Mouse (Mus musculus) NIH3T3 (cell line): ENCODE results near the gene Hif3a.

Experiments used
- DNase-seq: peaks from one replicate; pipeline ENCODE4 v3.0.0-alpha.2; 2012; ENCODE audit warnings: low read depth

The Hif3a gene

DNA sequence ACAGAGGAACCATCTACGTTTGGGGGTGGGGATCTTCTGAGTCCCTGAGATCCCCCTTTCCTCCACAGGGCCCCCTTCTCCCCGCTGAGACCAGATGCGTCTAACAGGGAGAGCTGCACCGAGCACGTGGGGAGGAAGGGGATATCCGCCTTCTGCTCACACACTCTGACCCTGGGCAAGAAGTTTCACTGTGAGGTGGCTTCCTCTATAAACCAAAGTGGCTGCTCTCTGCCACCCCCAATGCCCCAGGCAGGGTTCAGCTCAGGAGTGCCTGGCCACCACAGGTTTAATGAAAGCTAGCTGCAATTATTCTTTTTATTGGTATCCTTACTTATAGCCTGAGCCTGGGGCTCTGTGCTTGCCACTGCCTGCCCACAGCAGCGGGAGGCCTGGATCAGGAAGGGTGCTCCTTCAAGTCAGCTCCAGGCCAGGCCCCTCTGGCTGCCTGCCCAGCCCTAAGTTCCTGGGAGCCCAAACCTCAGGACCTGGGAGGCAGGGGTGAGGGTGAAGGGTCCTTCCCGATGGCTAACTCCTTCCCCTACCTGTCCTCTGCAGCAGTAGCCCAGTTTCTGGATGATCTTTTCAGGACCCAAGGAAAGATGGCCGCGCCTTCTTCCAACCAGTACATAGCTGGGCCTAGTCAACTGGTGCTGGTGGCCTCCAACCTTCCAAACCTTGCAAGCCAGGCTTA lies 37.3 kb downstream of the Hif3a start:
- DNase-seq: no peak

DNA sequence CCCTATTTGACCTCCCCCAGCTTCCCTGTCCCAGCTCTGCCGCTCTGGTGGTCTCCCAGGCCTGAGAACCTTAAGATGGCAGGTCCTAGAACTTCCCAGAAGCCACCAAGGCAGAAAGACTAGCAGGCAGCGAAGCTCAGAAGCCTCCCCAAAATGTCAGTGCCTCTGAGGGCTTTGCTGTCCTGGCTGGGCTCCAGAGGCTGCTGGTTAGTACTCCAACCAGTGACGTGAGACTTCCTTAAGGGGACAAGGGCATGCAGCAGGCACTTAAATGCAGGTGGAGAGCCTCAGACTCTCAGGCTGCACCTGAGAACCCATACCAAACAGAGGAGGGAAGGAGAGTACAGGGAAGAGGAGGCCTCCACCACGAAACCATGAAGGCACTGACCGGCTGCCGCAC lies 38.1 kb downstream of the Hif3a start:
- DNase-seq: no peak

DNA sequence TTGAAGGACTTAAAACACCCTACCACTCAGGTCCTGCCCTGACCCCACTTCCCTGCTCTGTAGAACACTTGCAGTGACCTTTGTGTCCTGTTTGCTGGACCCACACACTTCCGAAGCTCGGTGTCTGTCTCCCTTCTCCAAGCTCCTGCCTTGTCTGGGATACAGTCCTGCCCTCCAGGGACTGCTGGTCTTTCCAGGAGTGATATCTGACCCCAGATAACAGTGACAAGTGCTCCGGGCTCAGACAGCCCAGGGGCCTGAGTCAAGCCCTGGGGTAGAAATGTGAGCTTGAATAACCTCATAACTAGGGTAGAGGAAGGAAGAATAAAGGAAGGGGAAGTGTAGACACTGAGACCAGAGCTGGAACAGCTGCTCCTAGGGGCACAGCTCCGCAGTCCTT lies 38.5 kb downstream of the Hif3a start:
- DNase-seq: no peak

DNA sequence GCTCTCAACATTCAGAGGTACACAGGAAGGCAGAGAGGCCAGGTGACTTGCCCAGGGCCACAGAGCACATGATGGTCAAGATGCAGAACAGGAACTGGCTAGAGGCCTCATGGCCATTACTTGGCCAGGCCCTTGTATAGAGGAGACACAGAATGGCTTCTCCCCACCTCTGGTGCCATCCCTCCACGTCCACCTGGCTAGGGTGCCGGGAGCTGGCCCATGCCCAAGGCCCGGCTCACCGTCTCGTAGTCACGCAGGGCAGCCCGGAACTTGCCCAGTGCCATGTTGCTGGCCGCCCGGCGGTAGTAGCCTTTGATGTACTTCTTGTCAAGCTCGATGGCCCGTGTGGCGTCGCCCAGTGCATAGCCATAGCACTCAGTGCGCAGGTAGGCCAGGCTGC lies 40.1 kb downstream of the Hif3a start:
- DNase-seq: no peak

DNA sequence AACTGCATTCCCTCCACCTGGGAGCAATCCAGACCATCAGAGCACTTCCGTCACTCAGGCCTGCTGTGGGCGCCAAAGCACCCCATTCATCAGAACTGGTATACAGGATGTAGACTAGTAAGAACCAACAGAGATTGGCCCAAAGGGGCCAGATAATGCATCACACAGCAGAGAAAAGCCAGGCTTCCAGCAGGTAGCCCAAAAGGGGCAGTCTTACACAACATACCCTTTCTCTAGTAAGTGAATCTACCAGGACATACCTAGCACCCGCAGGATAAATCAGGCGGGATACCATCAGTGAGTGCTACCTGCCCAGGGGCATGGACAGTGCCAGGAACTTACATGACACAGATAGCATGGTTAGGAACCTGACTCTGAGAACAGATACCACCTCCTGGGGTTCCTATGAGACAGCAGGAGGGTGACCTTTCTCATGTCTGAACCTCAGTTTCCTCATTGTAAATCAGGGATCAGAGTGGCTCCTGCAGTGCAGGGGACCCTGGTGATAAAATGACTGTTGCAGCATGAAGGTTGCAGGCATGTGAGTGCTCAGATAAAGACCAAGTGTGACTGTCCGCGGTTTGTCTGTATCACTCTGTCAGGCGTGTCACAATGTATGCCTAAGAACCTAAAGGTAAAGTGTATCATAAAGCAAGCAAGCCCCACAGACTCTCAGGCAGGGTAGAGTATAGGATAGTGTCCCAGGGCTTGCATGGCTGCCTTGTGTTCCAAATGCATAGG lies 42.6 kb downstream of the Hif3a start:
- DNase-seq: no peak

DNA sequence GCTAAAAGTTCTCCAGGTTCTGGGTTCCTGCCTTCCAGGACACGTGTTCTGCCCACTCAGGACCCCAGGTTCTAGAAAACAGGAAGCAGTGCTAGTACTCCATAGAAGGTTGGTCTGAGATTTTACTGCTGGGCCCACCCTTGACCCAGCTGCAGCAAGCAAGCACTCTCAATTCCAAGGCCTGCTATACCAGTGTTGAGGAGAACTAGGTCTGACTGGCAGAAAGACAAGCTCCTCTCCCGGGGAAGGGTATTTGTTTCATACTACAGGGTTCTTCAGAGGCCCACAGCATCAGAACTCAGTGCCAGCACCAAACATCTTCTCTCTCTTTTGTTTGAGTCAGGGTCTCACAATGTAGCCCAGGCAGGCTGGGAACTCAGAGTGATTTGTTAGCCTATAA lies 44.3 kb downstream of the Hif3a start:
- no peak for DNase-seq

DNA sequence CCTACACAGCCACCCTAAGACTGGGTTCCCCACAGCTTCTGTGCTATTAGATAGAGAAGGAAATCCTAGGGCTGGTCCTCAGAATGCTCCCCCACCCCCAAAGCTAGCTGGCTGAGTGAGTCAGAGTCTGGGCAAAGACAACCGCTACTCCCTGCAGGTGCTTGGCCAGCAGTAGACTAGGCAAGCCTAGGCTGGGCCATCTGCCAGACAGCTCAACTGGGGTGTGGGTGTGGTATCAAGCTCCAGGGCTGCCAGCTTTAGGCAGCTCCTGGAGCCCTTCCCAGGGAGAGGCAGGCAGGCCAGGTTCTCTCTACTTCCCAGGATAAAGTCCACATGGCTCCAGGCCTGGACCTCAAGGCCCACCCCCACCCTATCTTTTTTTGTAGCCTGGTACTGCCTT lies 45.2 kb downstream of the Hif3a start:
- peak; percentile 100 for DNase-seq

DNA sequence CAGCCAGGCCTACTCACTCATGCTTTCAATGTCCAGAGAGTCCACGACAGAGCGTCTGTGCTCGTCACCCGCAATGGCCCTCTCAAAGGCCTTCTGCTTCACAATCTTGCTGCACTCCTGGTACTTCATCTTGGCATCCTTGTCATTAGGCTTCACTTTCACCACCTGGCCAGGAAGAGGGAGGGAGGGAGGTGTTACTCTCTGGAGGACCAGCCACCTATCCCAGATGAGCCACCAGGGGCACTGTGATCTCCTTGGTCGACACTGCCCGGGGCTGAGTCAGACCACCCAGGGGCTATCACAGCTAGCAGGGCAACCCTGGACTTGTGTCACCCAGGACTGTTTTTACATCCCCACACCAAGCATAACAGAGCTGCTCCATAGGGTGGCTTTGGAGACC lies 46.8 kb downstream of the Hif3a start:
- DNase-seq: no peak

DNA sequence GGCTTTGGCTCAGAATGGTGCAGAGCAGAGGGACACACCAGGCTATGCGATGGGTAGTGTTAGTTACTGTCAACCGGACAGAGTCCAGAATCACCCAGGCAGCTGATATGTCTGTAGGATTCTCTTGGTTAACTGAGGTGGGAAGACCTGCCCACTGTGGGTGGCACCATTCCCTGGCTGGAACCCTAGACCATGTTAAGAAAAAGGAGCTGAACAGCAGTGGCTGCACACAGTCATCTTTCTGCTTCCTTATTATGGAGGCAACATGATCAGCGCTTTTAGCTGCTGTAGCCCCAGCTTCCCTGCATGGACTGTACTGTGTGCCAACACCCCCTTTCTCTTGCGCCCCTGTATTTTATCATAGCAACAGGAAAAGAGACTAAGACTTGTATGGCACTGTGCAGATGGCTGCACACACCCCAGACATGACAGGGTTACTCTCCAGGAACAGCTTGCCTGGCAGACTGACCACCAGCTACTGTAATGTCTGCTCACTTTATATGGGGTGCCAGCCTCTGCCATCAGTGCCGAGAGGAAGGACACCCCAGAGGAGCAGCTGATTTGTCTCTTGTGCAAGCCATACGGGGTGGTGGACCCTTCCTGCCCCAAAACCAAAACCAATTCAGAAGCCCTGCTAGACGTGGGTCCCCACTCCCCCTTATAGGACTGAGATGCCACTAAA lies 50.2 kb downstream of the Hif3a start:
- no peak for DNase-seq

DNA sequence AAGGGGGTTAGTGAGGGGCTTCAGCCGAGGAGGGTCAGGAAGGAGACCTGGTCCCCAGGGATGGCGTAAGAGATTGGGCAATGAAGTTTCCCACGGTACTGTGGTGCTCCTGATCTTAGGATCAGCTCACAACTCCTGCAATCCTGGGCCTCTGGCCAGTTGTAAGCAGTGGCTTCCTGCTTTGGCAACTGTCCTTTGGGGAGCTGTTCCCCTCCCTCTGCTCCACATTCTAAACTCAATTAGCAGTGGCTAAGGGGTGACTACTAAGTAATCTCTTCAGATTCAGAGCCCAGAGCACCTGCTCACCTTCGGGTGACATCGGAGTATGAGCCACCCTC lies 52.2 kb downstream of the Hif3a start:
- DNase-seq: peak; percentile 16

DNA sequence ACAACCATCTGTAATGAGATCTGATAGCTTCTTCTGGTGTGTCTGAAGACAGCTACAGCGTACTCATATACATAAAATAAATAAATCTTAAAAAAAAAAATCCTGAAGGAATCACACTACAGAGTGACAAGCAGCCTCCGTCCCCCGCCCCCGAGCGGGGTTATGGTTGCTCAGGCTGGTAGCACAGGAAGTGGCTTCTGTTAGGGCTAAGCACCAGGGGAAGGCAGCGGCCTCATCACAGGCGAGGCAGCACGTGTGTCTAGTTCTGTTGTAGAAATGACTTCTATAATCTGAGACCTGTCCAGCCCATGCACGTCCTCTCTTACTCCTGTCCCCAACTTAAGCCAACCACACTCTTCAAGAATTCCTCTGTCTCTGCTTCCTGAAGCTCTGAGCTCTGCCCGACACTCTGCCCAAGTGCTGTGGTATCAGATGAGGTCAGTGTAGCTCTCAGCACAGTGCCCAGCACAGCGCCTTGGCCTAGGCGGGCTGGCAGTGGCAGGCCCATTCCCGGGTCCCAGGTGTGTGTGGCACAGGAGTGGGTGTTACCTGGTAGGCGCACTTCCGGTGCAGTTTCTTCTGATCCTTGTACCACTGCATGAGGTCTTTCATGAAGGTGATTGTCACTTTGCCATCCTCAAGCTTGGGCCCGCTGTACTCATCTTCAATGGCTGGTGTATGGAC lies 52.8 kb downstream of the Hif3a start:
- DNase-seq: no peak

DNA sequence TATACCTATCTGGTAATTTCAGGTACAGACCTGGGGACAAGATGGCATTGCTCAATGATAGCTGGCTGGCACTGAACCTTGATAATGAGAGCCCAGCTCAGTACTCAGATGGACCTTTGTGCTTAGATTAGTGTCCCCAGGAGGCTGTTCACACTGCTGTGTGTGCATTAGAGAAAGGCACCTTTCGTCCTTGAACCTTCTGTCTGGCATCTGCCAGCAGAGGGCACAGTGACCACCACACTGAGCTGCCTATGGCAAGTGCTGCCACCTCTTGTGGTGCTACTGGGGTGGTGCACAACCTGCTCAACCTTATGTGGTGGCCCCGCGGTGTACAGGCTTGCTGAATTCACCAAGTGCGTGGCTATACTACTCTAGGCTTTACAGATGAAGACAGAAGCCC lies 54.9 kb downstream of the Hif3a start:
- DNase-seq: peak; percentile 66

DNA sequence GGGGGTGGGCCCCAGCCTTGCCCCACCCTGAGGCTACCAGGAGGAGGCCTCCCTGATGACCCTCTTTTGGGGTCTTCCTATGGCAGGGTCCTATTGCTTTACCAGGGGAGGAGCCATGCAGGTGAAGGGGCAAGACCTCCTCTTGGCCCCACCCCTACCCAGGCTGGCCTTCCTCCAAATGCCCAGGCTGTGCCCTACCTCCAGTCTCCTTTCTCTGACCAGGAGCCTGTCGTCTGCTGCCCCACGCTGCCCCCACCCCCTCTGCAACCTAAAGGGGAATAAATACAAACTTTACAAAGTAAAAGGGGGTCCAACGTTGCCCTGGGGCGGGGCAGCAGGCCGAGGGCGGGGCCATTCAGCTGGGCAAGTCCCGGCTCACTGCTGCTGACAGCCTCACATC lies 57.5 kb downstream of the Hif3a start:
- no peak for DNase-seq

DNA sequence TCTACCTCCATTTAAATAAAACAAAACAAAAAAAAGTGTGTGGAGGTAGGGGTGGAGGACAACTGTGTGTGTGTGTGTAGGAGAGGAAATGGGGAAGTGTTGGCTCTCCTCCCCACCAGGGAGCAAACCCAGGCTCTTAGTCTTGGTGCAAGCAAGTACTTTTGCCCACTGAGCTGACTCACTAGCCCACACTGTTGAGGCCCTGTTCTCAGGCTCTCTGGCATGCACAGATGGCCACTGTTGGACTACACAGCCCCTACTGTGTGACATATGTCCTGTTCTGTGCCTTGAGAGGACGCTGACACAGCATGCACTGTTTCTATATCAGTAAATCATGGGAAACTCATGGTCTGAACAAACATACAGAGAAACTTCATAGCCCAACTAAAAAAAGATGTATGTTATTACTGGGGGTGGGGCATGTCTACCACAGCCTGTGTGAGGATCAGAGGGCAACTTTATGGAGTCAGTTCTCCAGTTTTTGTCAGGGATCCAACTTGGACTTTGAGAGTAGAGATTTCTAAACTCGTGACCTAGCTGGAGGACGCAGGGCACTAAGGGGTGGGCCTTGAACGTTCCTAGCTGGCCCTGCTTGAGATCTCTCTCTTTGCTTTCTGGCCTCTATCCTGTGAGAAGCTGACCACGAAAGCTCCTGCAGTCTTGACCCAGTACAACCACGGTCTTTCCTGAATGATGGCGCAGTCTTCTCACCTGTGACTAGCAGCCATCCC lies 58.8 kb downstream of the Hif3a start:
- peak; percentile 83 for DNase-seq

DNA sequence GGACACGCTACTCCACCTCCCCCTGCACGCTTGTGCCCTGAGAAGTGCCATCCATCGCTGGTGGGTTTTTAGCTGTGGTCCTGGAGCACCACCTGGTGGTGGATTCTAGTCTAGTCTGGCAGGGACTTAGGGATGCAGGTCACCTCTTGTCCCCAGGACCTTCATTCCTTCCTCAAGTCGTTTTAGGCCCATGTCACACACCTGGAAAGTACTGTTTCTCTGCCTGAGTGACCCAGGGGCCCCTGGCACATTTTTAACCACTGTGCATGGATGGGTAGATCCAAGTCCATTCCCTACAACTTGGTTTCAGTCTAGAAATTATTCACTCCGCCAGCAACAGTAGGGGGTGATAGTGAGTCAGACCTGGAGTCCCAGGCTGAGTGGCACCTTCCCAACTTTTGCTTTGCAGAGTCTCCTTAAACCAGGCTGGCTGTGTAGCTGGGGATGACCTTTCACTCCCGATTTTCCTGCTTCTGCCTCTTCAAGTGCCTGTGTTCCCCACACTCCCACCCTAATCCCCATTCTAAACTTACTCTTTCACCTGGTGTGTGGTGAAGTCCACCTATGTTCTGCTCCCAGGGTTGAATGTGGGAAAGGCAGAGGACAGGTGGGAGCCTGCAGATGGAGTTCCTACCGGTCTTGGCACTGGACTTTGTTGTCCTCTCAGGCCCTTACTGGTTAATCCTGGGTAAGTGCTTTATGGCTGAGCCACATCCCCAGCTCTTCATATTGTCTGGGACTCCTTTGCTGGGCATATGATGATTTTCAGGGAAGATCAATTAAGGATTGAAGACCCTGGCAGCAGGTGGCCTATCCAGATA lies 59.6 kb downstream of the Hif3a start:
- peak; percentile 93 for DNase-seq

DNA sequence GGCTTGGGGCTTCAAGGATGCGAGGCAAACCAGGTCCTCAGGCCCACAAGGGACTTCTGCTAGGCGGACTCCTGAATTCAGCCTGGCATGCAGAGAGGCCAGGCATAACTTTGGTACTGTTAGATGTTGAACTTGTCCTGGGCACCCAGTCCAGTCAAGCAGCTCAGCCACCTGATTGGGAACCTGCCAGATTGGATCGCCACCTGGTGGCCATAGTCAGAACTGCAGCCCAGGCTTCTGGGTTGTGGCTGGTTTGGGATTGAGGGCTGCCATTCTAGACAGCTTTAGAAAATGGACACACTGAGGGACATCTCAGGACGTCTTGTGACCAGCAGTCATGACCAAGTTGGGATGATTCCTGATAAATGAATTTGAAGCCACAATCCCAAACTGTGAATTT lies 62.6 kb downstream of the Hif3a start:
- peak; percentile 88 for DNase-seq

DNA sequence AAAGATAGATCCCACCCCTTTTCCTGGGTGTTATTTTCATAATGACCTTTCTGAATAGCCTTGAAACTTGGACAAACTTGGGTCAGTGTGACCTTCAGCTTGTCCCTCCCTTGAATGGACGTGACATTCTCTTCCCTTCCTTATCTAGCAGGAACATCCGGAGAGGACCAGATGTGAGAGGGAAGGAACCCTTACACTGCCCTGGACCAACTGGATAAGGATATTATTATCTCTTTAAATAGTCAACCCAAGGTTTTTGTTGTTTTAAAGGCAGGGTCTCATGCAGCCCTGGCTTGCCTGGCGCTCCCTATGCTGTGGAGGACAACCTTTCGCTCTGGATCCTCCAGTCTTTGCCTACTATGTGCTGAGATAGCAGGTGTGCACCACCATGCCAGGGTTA lies 63.0 kb downstream of the Hif3a start:
- DNase-seq: no peak

DNA sequence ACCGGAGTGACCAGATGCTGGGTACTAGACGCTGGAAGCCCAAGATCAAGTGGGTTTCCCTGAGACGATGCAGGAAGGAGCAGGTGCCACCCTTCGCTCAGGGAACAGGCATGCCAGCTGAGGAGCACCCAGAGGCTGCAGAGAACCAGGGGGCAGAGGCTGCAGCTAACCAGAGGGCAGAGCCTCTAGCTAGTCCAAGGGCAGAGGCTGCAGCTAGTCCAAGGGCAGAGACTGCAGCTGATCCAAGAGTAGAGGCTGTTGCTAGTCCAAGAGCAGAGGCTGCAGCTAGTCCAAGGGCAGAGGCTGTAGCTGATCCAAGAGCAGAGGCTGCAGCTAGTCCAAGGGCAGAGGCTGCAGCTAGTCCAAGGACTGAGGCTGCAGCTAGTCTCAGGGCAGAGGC lies 66.9 kb downstream of the Hif3a start:
- DNase-seq: no peak

DNA sequence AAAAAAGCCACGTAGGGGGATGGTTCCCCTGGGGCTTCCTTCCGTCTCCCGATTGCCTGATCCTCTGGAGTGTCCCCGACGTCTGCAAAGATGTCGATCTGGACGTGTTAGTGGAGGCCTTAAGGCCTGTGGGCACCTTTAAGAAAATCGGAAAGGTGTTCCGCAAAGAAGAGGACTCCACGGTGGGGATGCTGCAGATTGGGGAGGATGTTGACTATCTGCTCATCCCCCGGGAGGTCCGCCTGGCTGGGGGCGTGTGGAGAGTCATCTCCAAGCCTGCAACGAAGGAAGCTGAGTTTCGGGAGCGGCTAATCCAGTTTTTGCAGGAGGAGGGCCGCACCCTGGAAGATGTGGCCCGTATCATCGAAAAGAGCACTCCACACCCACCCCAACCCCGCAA lies 67.8 kb downstream of the Hif3a start:
- DNase-seq: no peak

DNA sequence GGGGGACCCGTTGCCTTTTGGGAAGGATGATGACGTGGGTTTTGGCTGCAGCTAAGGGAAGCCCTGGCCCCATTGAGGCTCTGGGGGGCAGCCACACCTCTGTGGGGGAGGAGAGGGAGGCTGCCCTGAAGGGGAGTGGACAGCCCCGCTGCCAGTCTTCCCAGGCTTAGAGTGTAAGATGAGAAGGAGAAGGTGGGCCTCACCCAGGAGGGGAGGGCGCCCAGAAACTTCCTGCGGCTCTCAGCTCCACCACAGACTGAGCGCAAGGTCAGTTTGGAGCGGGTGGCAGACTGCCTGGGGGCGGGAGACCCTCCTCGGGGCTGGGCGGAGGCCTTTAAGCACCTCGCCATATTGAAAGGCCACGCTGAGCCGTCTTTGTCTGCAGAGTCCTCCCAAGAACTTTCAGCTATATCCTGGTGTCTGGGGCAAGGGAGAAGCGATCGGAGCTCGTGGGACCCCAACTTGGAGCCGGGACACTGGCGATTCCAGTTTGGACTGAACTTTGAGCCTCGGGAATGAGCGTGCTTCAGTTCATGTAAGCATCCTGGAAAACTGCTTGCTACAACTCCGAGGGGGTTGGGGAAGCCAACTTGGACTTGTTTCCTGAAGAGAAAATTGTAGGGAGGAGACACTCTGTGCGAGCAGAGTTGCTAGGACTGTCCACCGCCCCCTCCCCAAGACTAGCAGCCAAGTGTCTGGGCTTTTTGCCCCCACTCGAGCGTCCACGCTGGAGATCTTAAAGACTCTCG lies 68.4 kb downstream of the Hif3a start:
- DNase-seq: peak; percentile 66

DNA sequence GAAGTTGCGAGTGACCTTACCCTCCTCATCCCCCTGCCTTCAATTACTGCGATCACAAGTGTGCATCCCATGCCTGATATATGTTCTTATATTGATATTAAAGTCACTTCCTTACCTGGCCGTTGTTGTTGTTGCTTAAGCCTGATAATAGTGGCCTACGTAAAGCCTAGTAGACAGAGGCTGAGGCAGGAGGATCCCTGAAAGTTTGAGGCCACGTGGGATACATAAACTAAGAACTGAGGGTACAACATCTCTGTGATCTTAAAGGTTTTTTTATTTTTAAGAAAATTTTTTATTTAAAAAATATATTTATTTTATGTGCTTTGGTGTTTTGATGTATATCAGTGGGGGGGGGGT lies 69.8 kb downstream of the Hif3a start, which contains the start of gene Ccdc8:
Gene Ccdc8 (plus strand): TSS at position 258 of the 357 bp plus-strand sequence.
- no peak for DNase-seq
